Mouse (Mus musculus) ZHBTc4 (cell line): ENCODE measurements at regions not wholly inside any gene's neighbourhood (a gene's known extent, or its start where the extent isn't known, plus 50 kb on each side); places are given as distances from the start of the nearest gene placed in this dataset.

Experiments used
- DNase-seq: peaks from one replicate; pipeline ENCODE4 v3.0.0-alpha.2; 2011; ENCODE audit warnings: low read depth, low spot score

DNA sequence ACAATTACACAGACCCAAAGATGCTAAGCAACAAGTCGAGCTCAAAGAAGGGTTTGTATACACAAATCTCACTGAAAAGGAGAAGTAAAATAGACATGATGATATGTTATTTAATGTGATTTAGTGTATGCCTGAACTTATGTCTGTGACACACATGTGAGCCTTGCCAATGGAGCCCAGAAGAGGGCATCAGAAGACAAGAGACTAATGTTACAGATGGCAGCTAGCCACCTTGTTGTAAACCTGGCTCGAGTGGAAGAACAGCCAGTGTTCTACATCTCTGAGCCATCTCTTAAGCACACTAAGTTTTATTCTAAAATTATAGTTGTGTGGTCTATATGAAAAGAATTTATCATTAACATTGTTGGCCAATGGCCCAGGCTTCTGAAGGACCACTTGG is 943.7 kb upstream of the Prmt6 start:
- peak; percentile 51 for DNase-seq

- no peak for DNase-seq
Observed at GRCm38 (mm10) chr3:111166698-111167097, 915.9 kb upstream of the Prmt6 start.

- DNase-seq = peak; percentile 60
Observed at GRCm38 (mm10) chr3:111141196-111141595, 890.4 kb upstream of the Prmt6 start.

- no peak for DNase-seq
Observed at GRCm38 (mm10) chr3:111108982-111109381, 858.2 kb upstream of the Prmt6 start.

- no peak for DNase-seq
Observed at GRCm38 (mm10) chr3:111102646-111103045, 851.8 kb upstream of the Prmt6 start.

DNA sequence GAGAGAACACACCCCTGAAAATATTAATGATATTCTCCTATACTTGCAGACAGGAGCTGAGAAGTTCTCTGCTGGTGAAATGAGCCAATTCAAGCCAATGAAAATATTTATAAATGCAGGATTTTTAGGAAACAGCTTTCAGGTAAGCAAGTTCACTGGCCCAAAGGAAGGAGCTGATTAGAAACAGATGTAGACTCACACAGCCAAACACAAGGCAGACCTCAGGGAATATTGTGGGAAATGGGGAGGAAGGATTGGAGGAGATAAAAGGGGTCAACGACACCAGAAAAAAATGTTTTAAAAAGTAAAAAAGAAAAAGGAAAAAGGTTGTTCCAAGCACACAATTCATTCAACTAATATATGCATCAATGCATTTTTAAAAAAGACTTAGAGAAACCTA is 823.5 kb upstream of the Prmt6 start:
- DNase-seq = no peak

- no peak for DNase-seq
Observed at GRCm38 (mm10) chr3:111070301-111070700, 819.5 kb upstream of the Prmt6 start.

DNA sequence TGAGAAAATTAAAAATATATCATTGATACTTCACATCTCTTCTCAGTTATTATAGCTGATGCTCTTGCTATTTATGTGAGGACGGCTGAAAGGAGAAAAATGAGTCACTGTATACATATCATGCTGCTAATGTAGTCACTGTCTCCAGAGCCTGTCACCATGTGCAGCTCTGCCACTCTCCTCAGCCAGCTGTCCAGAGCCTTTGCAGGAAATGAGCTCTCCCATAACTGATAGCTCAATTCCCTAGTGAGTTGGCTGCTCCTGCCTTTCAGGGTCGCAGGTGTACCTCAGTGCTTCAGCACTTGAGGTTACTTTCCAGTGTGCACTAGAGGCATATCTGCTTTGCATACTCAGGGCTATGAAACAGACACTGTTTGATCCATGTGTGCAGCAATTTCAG is 819.0 kb upstream of the Prmt6 start:
- no peak for DNase-seq

GRCm38 (mm10) chr3:111069156-111069555 is 818.4 kb upstream of the Prmt6 start:
- DNase-seq = peak; percentile 42

GRCm38 (mm10) chr3:111049638-111050037 is 798.8 kb upstream of the Prmt6 start:
- no peak for DNase-seq
